Mouse (Mus musculus) stomach, embryonic 14.5 days (tissue): ENCODE results near the gene Lrrc32. TPM values are rescaled to one million over a fixed set of nuclear protein-coding genes. Genes with fewer than 3 reads are reported as not detected.

Experiments used
- ATAC-seq: fragments of 200-750 bp; cut with Nextera tagmentation; 2 replicates; pipeline ENCODE4 v1.8.0; 2017; ENCODE audit warnings: low read depth, moderate TSS enrichment; ENCODE audit not compliant: insufficient number of reproducible peaks, insufficient read depth, low FRiP score
- H3K27ac ChIP-seq: fragments of 300-500 bp; sonication (generic); 2 replicates; pipeline ENCODE4 v1.5.1; 2014; ENCODE audit warnings: mild to moderate bottlenecking, low read length, moderate library complexity, mixed read lengths
- H3K27me3 ChIP-seq: fragments of 300-500 bp; sonication (generic); 2 replicates; pipeline ENCODE4 v1.6.1; 2014; ENCODE audit warnings: low read length, control low read depth, mixed read lengths; ENCODE audit not compliant: control insufficient read depth, insufficient read depth
- H3K36me3 ChIP-seq: fragments of 300-500 bp; sonication (generic); 2 replicates; pipeline ENCODE4 v1.6.1; 2014; ENCODE audit warnings: mild to moderate bottlenecking, control low read depth, low read length, moderate library complexity, mixed read lengths; ENCODE audit not compliant: control insufficient read depth, insufficient read depth
- H3K4me1 ChIP-seq: fragments of 300-500 bp; sonication (generic); 2 replicates; pipeline ENCODE4 v1.6.1; 2014; ENCODE audit warnings: low read length, control low read depth, mixed read lengths; ENCODE audit not compliant: control insufficient read depth, insufficient read depth
- H3K4me2 ChIP-seq: fragments of 300-500 bp; sonication (generic); replicated peaks from 2 replicates; pipeline ENCODE4 v1.6.1; 2014; ENCODE audit warnings: low read depth, low read length, control low read depth
- H3K4me3 ChIP-seq: fragments of 300-500 bp; sonication (generic); 2 replicates; pipeline ENCODE4 v1.5.1; 2014; ENCODE audit warnings: low read depth, low read length, control low read depth
- H3K9ac ChIP-seq: fragments of 300-500 bp; sonication (generic); replicated peaks from 2 replicates; pipeline ENCODE4 v1.6.1; 2014; ENCODE audit warnings: low read depth, mild to moderate bottlenecking, control low read depth, low read length, moderate library complexity, mixed read lengths
- H3K9me3 ChIP-seq: fragments of 300-500 bp; sonication (generic); 2 replicates; pipeline ENCODE4 v1.6.1; 2016; ENCODE audit warnings: low read depth, low read length, control low read depth; ENCODE audit not compliant: control insufficient read depth
- WGBS: fragments of 180-500 bp; shearing (Covaris S2); extraction: QIAGEN DNeasy Blood & Tissue Kit; methylation state at CpG from one replicate; pipeline ENCODE4 v1.1.7; 2014; 5-methylcytosine and 5-hydroxymethylcytosine counted together
- polyA plus RNA-seq: library from polyadenylated mRNA; unstranded; fragments of >200 nt; fragmentation: Nextera tagmentation; extraction: Ambion mirVana; gene quantifications from 2 replicates; pipeline ENCODE4 v1.2.1, GENCODE M21; 2014

Lrrc32 gene
- polyA plus RNA-seq, 1 experiment from 2014 or later = 12.4 TPM

DNA sequence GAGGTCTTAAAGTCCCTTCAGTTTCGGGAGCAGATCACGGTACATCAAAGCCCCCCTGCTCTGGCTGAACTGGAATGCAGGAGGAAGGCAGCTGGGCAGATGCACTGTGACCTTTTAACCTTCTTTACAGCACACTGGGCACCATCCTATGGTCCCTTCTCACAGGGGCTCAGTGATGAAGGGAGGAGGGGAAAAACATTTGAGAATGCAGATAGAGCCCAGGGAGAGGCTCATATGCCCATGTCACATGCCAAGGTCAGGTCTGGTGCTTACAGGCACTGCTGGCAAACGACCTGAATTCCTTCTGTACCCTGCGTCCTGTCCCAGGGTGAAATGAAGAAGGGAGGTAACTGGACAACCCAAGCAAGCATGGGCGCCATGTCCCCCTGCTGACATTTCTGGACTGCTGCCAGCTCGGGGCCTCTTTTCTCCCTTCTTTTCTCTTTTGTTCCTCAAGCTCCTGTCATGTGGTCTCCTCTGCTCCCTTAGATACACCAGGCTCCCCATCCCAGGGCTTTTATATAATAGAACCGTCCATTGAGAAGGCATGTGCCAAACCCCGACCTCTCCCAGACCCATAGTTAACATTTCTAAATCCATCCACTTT is 49.0 kb downstream of the Lrrc32 start:
- Histone ChIP-seq H3K4me3 (no peak overlapping the region), H3K4me1 (peaks cover 20% of the 10 kb centered on the region), H3K27ac (peak overlapping the region; percentile 83), H3K4me2 (no peak overlapping the region), H3K9ac (no peak overlapping the region), H3K27me3 (no peaks in the 10 kb centered on the region), H3K36me3 (no peaks in the 10 kb centered on the region), H3K9me3 (no peaks in the 10 kb centered on the region)
- ATAC-seq = peak; percentile 29; the same call in 1 of the 2 replicates
- WGBS = 37% methylated on average over 8 of the region's 8 CpGs

DNA sequence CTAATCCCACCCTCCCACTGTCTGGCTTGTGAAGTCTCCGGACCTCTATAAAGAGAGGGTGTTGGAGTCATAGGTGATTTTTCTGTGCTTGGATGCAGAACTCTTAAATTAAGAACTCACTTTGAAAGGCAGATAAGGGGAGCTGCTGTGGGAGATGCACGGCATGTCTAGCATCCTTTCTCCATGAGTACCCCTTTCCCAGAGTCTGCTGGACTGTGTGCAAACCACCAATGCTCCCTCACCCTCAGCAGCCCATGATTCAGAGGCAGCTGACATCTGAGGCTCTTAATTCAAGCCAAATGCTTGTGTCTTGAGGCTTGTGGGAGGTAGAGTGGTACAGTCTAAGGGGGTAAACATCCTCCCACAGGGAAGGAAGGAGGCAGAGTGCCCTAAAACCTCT is 51.8 kb downstream of the Lrrc32 start:
- H3K27me3 ChIP-seq = no peaks in the 10 kb centered on the region
- H3K4me1 ChIP-seq = peaks cover 20% of the 10 kb centered on the region
- H3K9me3 ChIP-seq = no peaks in the 10 kb centered on the region
- no peaks in the 10 kb centered on the region for H3K36me3 ChIP-seq
- H3K4me3 ChIP-seq = no peak overlapping the region
- no peak overlapping the region for H3K4me2 ChIP-seq
- no peak overlapping the region for H3K27ac ChIP-seq
- H3K9ac ChIP-seq = no peak overlapping the region
- ATAC-seq = no peak
- WGBS = 73% methylated on average over 2 of the region's 2 CpGs

DNA sequence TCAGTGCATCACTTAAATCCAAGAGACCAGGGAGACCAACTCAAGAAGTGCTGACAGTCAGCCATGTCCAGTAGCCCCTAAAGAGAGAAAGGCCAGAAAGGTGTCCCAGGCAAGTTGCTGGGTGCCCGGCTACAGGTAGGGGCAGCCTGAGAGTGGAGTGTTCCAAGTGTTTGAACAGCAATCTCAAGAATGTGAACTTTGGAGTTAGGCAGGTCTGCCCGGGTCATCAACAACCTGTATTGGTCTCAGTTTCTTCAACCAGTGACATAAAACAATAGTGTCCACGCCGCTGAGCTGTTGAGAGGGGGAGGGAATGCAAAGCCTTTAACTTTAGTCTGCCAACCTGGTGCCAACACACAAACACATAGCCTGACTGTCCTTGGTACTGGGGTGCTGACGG is 52.5 kb downstream of the Lrrc32 start:
- 75% methylated on average over 5 of the region's 5 CpGs for WGBS
- Histone ChIP-seq H3K4me2 (no peak overlapping the region), H3K36me3 (no peaks in the 10 kb centered on the region), H3K27me3 (no peaks in the 10 kb centered on the region), H3K9ac (no peak overlapping the region), H3K27ac (no peak overlapping the region), H3K4me3 (no peak overlapping the region), H3K9me3 (no peaks in the 10 kb centered on the region), H3K4me1 (peaks cover 20% of the 10 kb centered on the region)
- ATAC-seq = no peak; the same call in 1 of the 2 replicates

DNA sequence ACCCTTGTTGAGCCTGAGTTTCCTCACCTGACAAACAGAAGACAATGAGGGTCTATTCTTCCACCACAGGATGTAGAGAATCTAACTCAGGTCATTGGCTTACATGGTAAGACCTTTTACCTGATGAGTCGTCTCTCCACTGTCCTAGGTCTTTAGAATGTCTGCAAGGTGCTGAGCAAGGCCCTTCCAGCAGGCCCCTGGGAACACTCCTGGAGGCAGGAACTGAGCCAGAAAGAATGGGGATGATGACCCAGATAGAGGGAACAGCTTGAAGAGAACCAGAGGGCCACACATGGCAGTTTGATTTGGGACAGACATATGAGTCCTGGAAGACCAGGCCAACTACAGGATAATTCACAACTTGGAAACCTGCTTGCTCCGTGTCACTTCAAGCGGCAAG is 53.2 kb downstream of the Lrrc32 start:
- H3K27me3 ChIP-seq = no peaks in the 10 kb centered on the region
- ATAC-seq = no peak
- H3K27ac ChIP-seq = no peak overlapping the region
- no peak overlapping the region for H3K4me3 ChIP-seq
- WGBS = 81% methylated on average over 3 of the region's 3 CpGs
- no peak overlapping the region for H3K4me2 ChIP-seq
- no peaks in the 10 kb centered on the region for H3K9me3 ChIP-seq
- H3K36me3 ChIP-seq = no peaks in the 10 kb centered on the region
- H3K4me1 ChIP-seq = peaks cover 14% of the 10 kb centered on the region
- no peak overlapping the region for H3K9ac ChIP-seq

DNA sequence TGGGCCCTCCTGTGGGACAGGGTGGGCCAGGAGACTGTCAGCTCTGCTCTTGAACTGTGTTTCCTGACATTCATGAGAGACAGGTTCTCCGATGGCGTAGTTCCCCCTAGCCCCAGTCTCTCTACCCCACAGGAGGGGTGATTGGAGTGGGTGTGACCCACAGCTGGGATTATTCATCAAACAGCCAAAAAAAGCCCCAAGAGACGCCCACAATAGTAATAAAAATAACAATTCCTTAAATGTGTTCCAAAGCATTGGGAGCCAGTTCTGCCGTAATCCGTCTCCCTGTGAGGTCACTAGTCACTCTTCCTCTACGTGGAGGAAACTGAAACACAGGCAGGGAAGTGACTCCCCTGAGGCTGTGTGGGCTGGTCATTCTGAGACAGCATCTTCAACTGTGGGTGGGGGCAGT is 53.7 kb downstream of the Lrrc32 start:
- Histone ChIP-seq H3K4me2 (no peak overlapping the region), H3K4me3 (no peak overlapping the region), H3K27me3 (no peaks in the 10 kb centered on the region), H3K36me3 (no peaks in the 10 kb centered on the region), H3K27ac (no peak overlapping the region), H3K4me1 (peaks cover 9% of the 10 kb centered on the region), H3K9ac (no peak overlapping the region), H3K9me3 (no peaks in the 10 kb centered on the region)
- WGBS = 62% methylated on average over 6 of the region's 6 CpGs
- no peak for ATAC-seq

DNA sequence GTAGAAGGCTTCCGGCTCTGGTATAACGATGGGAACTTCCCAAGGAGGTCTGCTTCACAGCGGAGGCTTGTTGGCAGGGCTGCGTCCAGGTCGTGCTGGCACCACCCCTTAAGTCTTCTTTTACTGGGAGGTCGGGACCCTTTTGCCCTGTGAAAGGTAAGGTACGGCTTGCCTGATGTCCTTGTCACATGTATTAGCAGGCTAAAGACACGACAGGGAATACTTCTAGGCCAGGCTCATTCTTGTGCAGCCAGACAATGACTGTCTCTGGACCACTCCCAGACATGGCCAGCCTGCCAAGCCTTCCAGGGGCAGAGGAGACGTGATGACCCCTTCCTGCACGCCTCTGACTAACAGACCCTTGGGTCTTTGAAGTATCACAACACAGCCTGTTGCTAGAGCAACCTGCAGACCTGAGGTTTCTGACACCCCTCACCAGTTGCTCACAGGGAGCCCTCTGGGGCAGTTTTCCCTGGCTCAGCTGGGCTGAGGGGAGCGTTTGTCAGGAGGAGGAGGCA is 54.8 kb downstream of the Lrrc32 start:
- Histone ChIP-seq H3K27me3 (no peaks in the 10 kb centered on the region), H3K9me3 (no peaks in the 10 kb centered on the region), H3K36me3 (no peaks in the 10 kb centered on the region), H3K4me3 (no peak overlapping the region), H3K4me2 (no peak overlapping the region), H3K27ac (no peak overlapping the region), H3K4me1 (0 out of 2 replicates have a peak, but pooled peaks cover 3% of the 10 kb centered on the region), H3K9ac (no peak overlapping the region)
- ATAC-seq = no peak
- 49% methylated on average over 11 of the region's 11 CpGs for WGBS

DNA sequence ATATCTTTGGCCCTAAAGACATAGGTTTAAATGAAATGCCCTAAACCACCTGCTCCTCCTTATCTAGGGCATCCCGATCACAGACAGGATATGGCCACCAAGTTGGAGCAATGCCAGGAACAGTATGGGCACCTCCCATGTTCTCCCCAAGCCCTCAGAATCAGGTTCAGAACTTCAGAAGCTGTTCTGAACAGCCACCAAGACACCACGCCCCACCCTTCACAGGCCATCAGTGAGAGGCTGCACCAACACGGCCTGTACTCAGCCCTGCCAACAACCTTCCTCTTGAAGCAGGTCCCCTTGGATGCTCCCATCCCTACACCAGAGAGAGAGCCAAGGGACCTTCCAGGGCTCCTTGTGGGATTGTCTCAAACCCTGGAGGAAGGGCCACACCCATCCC is 55.5 kb downstream of the Lrrc32 start:
- WGBS = 61% methylated on average over 3 of the region's 3 CpGs
- H3K4me2 ChIP-seq = no peak overlapping the region
- H3K27ac ChIP-seq = no peak overlapping the region
- no peak overlapping the region for H3K4me3 ChIP-seq
- H3K4me1 ChIP-seq = 0 out of 2 replicates have a peak, but pooled peaks cover 3% of the 10 kb centered on the region
- H3K27me3 ChIP-seq = no peaks in the 10 kb centered on the region
- peak; percentile 16; the same call in 1 of the 2 replicates for ATAC-seq
- no peaks in the 10 kb centered on the region for H3K9me3 ChIP-seq
- H3K9ac ChIP-seq = no peak overlapping the region
- no peaks in the 10 kb centered on the region for H3K36me3 ChIP-seq

DNA sequence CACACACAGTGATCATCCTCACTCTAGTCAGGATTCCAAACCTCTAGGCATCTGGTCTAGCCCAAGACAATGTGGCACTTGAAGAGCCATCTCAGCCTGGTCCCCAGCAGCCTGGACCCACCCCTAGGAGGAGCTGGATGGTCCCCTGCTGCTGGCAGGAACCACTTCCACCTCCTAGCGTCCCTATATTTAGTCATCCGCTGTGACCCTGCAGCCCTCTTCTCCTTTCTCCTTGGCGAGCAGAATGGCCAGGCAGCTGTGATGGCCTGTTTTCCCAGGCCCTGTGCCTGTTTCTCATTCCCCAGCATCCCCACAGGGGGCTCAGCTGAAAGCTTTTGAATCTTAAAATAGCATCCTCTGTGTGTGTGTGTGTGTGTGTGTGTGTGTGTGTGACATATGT is 59.8 kb downstream of the Lrrc32 start:
- H3K27ac ChIP-seq = no peak overlapping the region
- no peaks in the 10 kb centered on the region for H3K27me3 ChIP-seq
- 41% methylated on average over 3 of the region's 3 CpGs for WGBS
- no peak overlapping the region for H3K4me3 ChIP-seq
- H3K36me3 ChIP-seq = no peaks in the 10 kb centered on the region
- no peaks in the 10 kb centered on the region for H3K4me1 ChIP-seq
- no peak overlapping the region for H3K9ac ChIP-seq
- no peak for ATAC-seq
- H3K9me3 ChIP-seq = no peaks in the 10 kb centered on the region
- no peak overlapping the region for H3K4me2 ChIP-seq

DNA sequence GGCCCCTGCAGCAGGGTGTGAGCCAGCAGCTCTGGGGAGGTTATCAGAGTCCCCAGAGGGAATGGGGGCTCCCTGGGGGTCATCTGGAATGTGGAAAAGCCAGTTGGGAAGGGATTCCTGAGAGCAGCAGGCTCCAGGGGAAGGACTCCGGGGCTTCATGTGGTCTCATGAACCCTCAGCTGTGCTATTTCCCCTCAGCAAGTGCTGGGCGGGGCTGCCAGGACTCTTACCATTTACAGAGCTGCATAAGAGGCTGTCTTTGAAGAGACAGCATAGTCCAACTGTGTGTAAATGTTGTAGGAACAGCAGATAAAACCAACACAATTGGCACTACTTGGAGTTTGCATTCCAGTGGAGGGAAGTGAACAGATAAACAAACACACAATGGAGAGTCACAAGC is 61.5 kb downstream of the Lrrc32 start:
- no peaks in the 10 kb centered on the region for H3K9me3 ChIP-seq
- H3K27me3 ChIP-seq = no peaks in the 10 kb centered on the region
- H3K27ac ChIP-seq = no peak overlapping the region; the same call in 1 of the 2 replicates
- WGBS = 33% methylated on average over 2 of the region's 2 CpGs
- no peaks in the 10 kb centered on the region for H3K36me3 ChIP-seq
- no peak overlapping the region for H3K4me2 ChIP-seq
- H3K9ac ChIP-seq = no peak overlapping the region
- no peak overlapping the region for H3K4me3 ChIP-seq
- no peaks in the 10 kb centered on the region for H3K4me1 ChIP-seq
- no peak for ATAC-seq
